ENCODE assay signal across 28 mouse cellular contexts in the genomic region with DNA sequence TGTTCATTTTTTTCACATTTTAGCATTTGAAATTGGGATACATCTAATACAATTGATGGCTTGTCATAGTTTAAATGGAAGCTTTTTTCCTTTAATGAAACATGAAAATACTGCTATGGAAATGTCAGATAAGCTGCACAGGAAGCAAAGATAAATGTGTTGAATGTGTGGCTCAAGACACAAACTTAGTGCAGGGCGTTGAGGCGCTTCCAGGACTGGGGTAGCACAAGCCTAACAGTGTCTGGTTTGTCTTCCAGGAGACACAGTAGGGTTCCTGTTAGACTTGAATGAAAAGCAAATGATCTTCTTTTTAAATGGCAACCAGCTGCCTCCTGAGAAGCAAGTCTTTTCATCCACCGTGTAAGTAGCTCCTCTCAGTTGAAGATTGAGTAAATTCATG. TPM values are rescaled to one million over a fixed set of nuclear protein-coding genes. Genes with fewer than 3 reads are reported as not detected.
DNase-seq lines count a peak whose midpoint lies in the region; ATAC-seq and TF ChIP-seq lines count a peak whose summit lies in the region.
"Had no signal": no experiment of that assay in that cellular context is flagged by ENCODE, and none has a peak within 500 bp of the region (broad histone marks: within the 10 kb centered on the region; RNA-seq: fewer than 3 reads in every experiment).

No protein-coding gene starts in this region.

- no peak for TF ChIP-seq CTCF in MEL (IDR thresholded peaks at IDR 0.05 in 2 of 3, conservative IDR thresholded peaks at IDR 0.05 in 1 of 3; ENCODE audit: control insufficient read depth in 1 of 3, insufficient read depth in 1 of 3, low read depth in 2 of 3, low read length in 3 of 3, poor library complexity in 1 of 3, severe bottlenecking in 1 of 3)

- no peak overlapping the region for H3K4me3 ChIP-seq in heart, embryonic 12.5 days
- no peak overlapping the region for H3K4me3 ChIP-seq in MEL (ENCODE audit: control insufficient read depth in 1 of 2, insufficient read depth in 1 of 2, low read depth in 2 of 2, low read length in 2 of 2)
- H3K4me3 ChIP-seq: embryonic facial prominence, embryonic 13.5 days; forebrain, embryonic 10.5 days; forebrain, embryonic 13.5 days; heart, adult 2 months; heart, embryonic 10.5 days; hindbrain, embryonic 12.5 days; hindbrain, embryonic 15.5 days had no signal

- no peak for TF ChIP-seq RAD21 in MEL (IDR thresholded peaks at IDR 0.05; ENCODE audit: low read depth, low read length)

- H3K9ac ChIP-seq in heart, embryonic 12.5 days: no peak overlapping the region
- peak overlapping the region; percentile 15; the same call in 1 of the 2 replicates for H3K9ac ChIP-seq in MEL (ENCODE audit: control insufficient read depth, low read depth, low read length, poor library complexity, severe bottlenecking)
- H3K9ac ChIP-seq: embryonic facial prominence, embryonic 13.5 days; forebrain, embryonic 13.5 days; hindbrain, embryonic 12.5 days; hindbrain, embryonic 15.5 days had no signal

- no peak for TF ChIP-seq POLR2A in MEL (IDR thresholded peaks at IDR 0.05; ENCODE audit: control insufficient read depth in 1 of 2, insufficient read depth in 1 of 2, low read depth in 1 of 2, low read length in 2 of 2, poor library complexity in 1 of 2)

- H3K4me2 ChIP-seq in heart, embryonic 12.5 days: no peak overlapping the region
- H3K4me2 ChIP-seq: embryonic facial prominence, embryonic 13.5 days; forebrain, embryonic 13.5 days; hindbrain, embryonic 12.5 days; hindbrain, embryonic 15.5 days had no signal

- peak; percentile 30 for DNase-seq in heart, adult 11 months
- DNase-seq in MEL (ENCODE audit: low read depth, low spot score) (peak; percentile 63), R1 (ENCODE audit: low read depth, low spot score) (peak; percentile 27)
- DNase-seq in mesoderm, embryonic 11.5 days (ENCODE audit: low read depth, low spot score): peak; percentile 9
- DNase-seq in retina, embryonic 14.5 days (ENCODE audit: low spot score): no peak
- no peak for DNase-seq in adrenal gland, adult 18-20 months (ENCODE audit: low spot score in 2 of 2)
- DNase-seq: adrenal gland, adult 8-10 months; adrenal gland, postnatal 25 days; B cell, adult 2 months; cerebellum, adult 11 months; cerebellum, adult 2 months; cerebellum, adult 9-11 months; cerebellum, postnatal 25 days; gastrocnemius, postnatal 10 days; heart, adult 2 months; kidney, adult 11 months had no signal

- 64% methylated on average over 3 of the region's 3 CpGs for WGBS in heart, embryonic 12.5 days

- no peaks in the 10 kb centered on the region for H3K79me2 ChIP-seq in MEL (ENCODE audit: control insufficient read depth, insufficient read depth, low read length, poor library complexity)

- no peak for ATAC-seq in heart, embryonic 12.5 days (ENCODE audit: insufficient number of reproducible peaks, low FRiP score)
- ATAC-seq: forebrain, embryonic 13.5 days; forebrain, embryonic 16.5 days; Patski had no signal

- H3K27me3 ChIP-seq in heart, embryonic 12.5 days (replicated peaks): no peaks in the 10 kb centered on the region
- H3K27me3 ChIP-seq in MEL (ENCODE audit: control insufficient read depth in 1 of 2, insufficient read depth in 2 of 2, low read length in 2 of 2): no peaks in the 10 kb centered on the region
- H3K27me3 ChIP-seq: embryonic facial prominence, embryonic 13.5 days; forebrain, embryonic 13.5 days; hindbrain, embryonic 12.5 days; hindbrain, embryonic 15.5 days; Patski had no signal

- peaks cover 68% of the 10 kb centered on the region for H3K36me3 ChIP-seq in heart, embryonic 12.5 days
- H3K36me3 ChIP-seq in MEL (ENCODE audit: control insufficient read depth in 1 of 2, insufficient read depth in 2 of 2, low read length in 2 of 2): peaks cover 19 to 39% of the 10 kb centered on the region in 2 experiments

- H3K27ac ChIP-seq in heart, embryonic 12.5 days (ENCODE audit: poor library complexity, severe bottlenecking): no peak overlapping the region
- peak overlapping the region; percentile 52 for H3K27ac ChIP-seq in MEL (ENCODE audit: control insufficient read depth, low read depth, low read length)
- H3K27ac ChIP-seq: embryonic facial prominence, embryonic 13.5 days; forebrain, embryonic 10.5 days; forebrain, embryonic 13.5 days; heart, adult 2 months; heart, embryonic 10.5 days; hindbrain, embryonic 12.5 days; hindbrain, embryonic 15.5 days had no signal

- no peaks in the 10 kb centered on the region for H3K4me1 ChIP-seq in heart, embryonic 12.5 days (replicated peaks)
- peaks cover 23% of the 10 kb centered on the region in 2 experiments for H3K4me1 ChIP-seq in MEL (ENCODE audit: control insufficient read depth in 1 of 2, insufficient read depth in 2 of 2, low read length in 2 of 2)
- H3K4me1 ChIP-seq: embryonic facial prominence, embryonic 13.5 days; forebrain, embryonic 13.5 days; heart, embryonic 10.5 days; hindbrain, embryonic 12.5 days; hindbrain, embryonic 15.5 days had no signal

- peak; percentile 46 to 52 for TF ChIP-seq EP300 in MEL (IDR thresholded peaks at IDR 0.05; ENCODE audit: low read depth in 1 of 2, low read length in 2 of 2)

- H3K9me3 ChIP-seq in heart, embryonic 12.5 days (replicated peaks): no peaks in the 10 kb centered on the region
- no peaks in the 10 kb centered on the region for H3K9me3 ChIP-seq in MEL (replicated peaks; ENCODE audit: insufficient read depth, low read length)
- H3K9me3 ChIP-seq: embryonic facial prominence, embryonic 13.5 days; forebrain, embryonic 10.5 days; forebrain, embryonic 13.5 days; heart, embryonic 10.5 days; hindbrain, embryonic 12.5 days; hindbrain, embryonic 15.5 days had no signal

TF ChIP-seq in MEL, 35 proteins besides CTCF, POLR2A, EP300 and RAD21:
- TF ChIP-seq ETS1 (IDR thresholded peaks at IDR 0.05; ENCODE audit: low read depth, low read length) (peak; percentile 23; the same call in 1 of the 2 replicates), TCF12 (IDR thresholded peaks at IDR 0.05; ENCODE audit: low read depth, low read length) (no peak; the same call in 1 of the 2 replicates), MAFK (IDR thresholded peaks at IDR 0.05; ENCODE audit: borderline replicate concordance, low read depth, low read length) (no peak), MXI1 (IDR thresholded peaks at IDR 0.05; ENCODE audit: low read depth, low read length) (peak; percentile 40; the same call in 1 of the 2 replicates), ZNF384 (IDR thresholded peaks at IDR 0.05; ENCODE audit: low read depth, low read length) (peak; percentile 54; the same call in 1 of the 2 replicates), GATA1 (IDR thresholded peaks at IDR 0.05; ENCODE audit: low read depth, low read length) (peak; percentile 66)

RNA-seq across cellular contexts. Expression of gene Arl2bp, which starts 16.9 kb away (rescaled TPM):
- 129 and 142 TPM in 2 replicates for polyA plus RNA-seq in heart, embryonic 12.5 days (2016; fragmentation: Nextera tagmentation; extraction: Ambion mirVana)
- 43.8 and 46.7 TPM in 2 replicates for total RNA-seq in MEL (2012; rRNA removed)
- 100 to 1,000 TPM in 1 of 2 experiments, 10 to 100 TPM in 1; 96.1 to 515 TPM for polyA plus RNA-seq in MEL (2012; ENCODE audit: insufficient read depth in 1 of 2, insufficient read length in 2 of 2, low read depth in 1 of 2, low replicate concordance in 2 of 2, missing spikeins in 1 of 2)
- total RNA-seq in adrenal gland, adult 18-20 months (2021): 10 to 100 TPM; 60.6 to 66.6 TPM

RNA-seq across cellular contexts. Expression of gene Pllp, which starts 46.6 kb away (rescaled TPM):
- polyA plus RNA-seq in heart, embryonic 12.5 days (2016; fragmentation: Nextera tagmentation; extraction: Ambion mirVana): 0.13 TPM in 1 of 2 replicates, not detected in the other
- total RNA-seq in MEL (2012; rRNA removed): not detected in 2 replicates
- under 1 TPM in 1 of 2 experiments, not detected in 1; 0.06 TPM for polyA plus RNA-seq in MEL (2012; ENCODE audit: insufficient read depth in 1 of 2, insufficient read length in 2 of 2, low read depth in 1 of 2, low replicate concordance in 2 of 2, missing spikeins in 1 of 2)
- total RNA-seq in adrenal gland, adult 18-20 months (2021): under 1 TPM; 0.46 to 0.93 TPM
- total RNA-seq: common myeloid progenitor, adult 5-6 weeks; hematopoietic stem cell, adult 5-6 weeks had no signal
- polyA plus RNA-seq: heart, embryonic 14.5 days had no signal

RNA-seq across cellular contexts. Expression of gene Fam192a, which starts 47.7 kb away (rescaled TPM):
- polyA plus RNA-seq in heart, embryonic 12.5 days (2016; fragmentation: Nextera tagmentation; extraction: Ambion mirVana): 44.9 and 48.1 TPM in 2 replicates
- total RNA-seq in MEL (2012; rRNA removed): 43.3 and 46.3 TPM in 2 replicates
- 10 to 100 TPM in 1 of 2 experiments, not detected in 1; 88.1 TPM for polyA plus RNA-seq in MEL (2012; ENCODE audit: insufficient read depth in 1 of 2, insufficient read length in 2 of 2, low read depth in 1 of 2, low replicate concordance in 2 of 2, missing spikeins in 1 of 2)
- total RNA-seq in adrenal gland, adult 18-20 months (2021): 10 to 100 TPM; 38.0 to 39.3 TPM

RNA-seq across cellular contexts. Expression of gene Rspry1, which starts 47.8 kb away (rescaled TPM):
- 25.4 and 26.0 TPM in 2 replicates for polyA plus RNA-seq in heart, embryonic 12.5 days (2016; fragmentation: Nextera tagmentation; extraction: Ambion mirVana)
- total RNA-seq in MEL (2012; rRNA removed): 32.2 and 34.1 TPM in 2 replicates
- polyA plus RNA-seq in MEL (2012; ENCODE audit: insufficient read depth in 1 of 2, insufficient read length in 2 of 2, low read depth in 1 of 2, low replicate concordance in 2 of 2, missing spikeins in 1 of 2): 10 to 100 TPM in 1 of 2 experiments, not detected in 1; 24.5 TPM
- 10 to 100 TPM; 23.3 to 25.3 TPM for total RNA-seq in adrenal gland, adult 18-20 months (2021)

Comparison
In these comparisons a context has a peak if more than half of its experiments do, and no peak if none do; other contexts are left out.
1. DNase-seq: peak in heart, adult 11 months (single experiment), MEL (single experiment), R1 (single experiment) and mesoderm, embryonic 11.5 days (single experiment); none in retina, embryonic 14.5 days (single experiment) and adrenal gland, adult 18-20 months (0 of 2).